Mouse (Mus musculus) thymus, postnatal 0 days (tissue): ENCODE data around the gene Psmg3. TPM values are rescaled to one million over a fixed set of nuclear protein-coding genes. Genes with fewer than 3 reads are reported as not detected.

ENCODE experiments used
- DNase-seq: peaks from one replicate; pipeline ENCODE4 v3.0.0-alpha.2; 2015; ENCODE audit warnings: low spot score
- polyA plus RNA-seq: library from polyadenylated mRNA; unstranded; fragments of >200 nt; fragmentation: Nextera tagmentation; extraction: Ambion mirVana; gene quantifications from 2 replicates; pipeline ENCODE4 v1.2.1, GENCODE M21; 2015

The Psmg3 gene
- polyA plus RNA-seq = 91.9 and 93.8 TPM in 2 replicates

GRCm38 (mm10) chr5:139826357-139827055, at the start of gene Psmg3, which contains the start of gene Gm26938:
Gene Psmg3 (minus strand): TSS chr5:139826885.
Gene Gm26938 (minus strand): TSS chr5:139826407.
- DNase-seq = peak; percentile 82

- no peak for DNase-seq
Measured at GRCm38 (mm10) chr5:139871526-139871925, 44.8 kb upstream of the Psmg3 start.

- DNase-seq = no peak
Measured at GRCm38 (mm10) chr5:139870886-139871285, 44.2 kb upstream of the Psmg3 start.

GRCm38 (mm10) chr5:139862759-139863158, 36.1 kb upstream of the Psmg3 start:
- no peak for DNase-seq

- DNase-seq = no peak
Measured at GRCm38 (mm10) chr5:139860328-139861104, 33.8 kb upstream of the Psmg3 start.

GRCm38 (mm10) chr5:139849626-139850320, 23.1 kb upstream of the Psmg3 start:
- no peak for DNase-seq

- no peak for DNase-seq
Measured at GRCm38 (mm10) chr5:139839142-139839541, 12.5 kb upstream of the Psmg3 start.

- peak; percentile 66 for DNase-seq
Measured at GRCm38 (mm10) chr5:139838476-139838892, 11.8 kb upstream of the Psmg3 start.

GRCm38 (mm10) chr5:139835706-139836105, 9.0 kb upstream of the Psmg3 start:
- DNase-seq = no peak

- DNase-seq = no peak
Measured at GRCm38 (mm10) chr5:139832125-139832524, 5.4 kb upstream of the Psmg3 start.

- peak; percentile 70 for DNase-seq
Measured at GRCm38 (mm10) chr5:139830734-139831133, 4.0 kb upstream of the Psmg3 start.

- no peak for DNase-seq
Measured at GRCm38 (mm10) chr5:139829384-139829783, 2.7 kb upstream of the Psmg3 start.

GRCm38 (mm10) chr5:139827593-139827992, 908 bp upstream of the Psmg3 start:
- peak; percentile 18 for DNase-seq

- DNase-seq = no peak
Measured at GRCm38 (mm10) chr5:139825947-139826346, 738 bp downstream of the Psmg3 start.

- no peak for DNase-seq
Measured at GRCm38 (mm10) chr5:139824531-139824930, 2.2 kb downstream of the Psmg3 start.

GRCm38 (mm10) chr5:139821466-139822459, 4.9 kb downstream of the Psmg3 start:
- no peak for DNase-seq

GRCm38 (mm10) chr5:139819538-139820181, 7.0 kb downstream of the Psmg3 start, which contains the start of gene Tmem184a:
Gene Tmem184a (minus strand): TSS chr5:139819917.
- DNase-seq = no peak

- peak; percentile 43 for DNase-seq
Measured at GRCm38 (mm10) chr5:139818801-139819200, 7.9 kb downstream of the Psmg3 start.

GRCm38 (mm10) chr5:139818056-139818455, 8.6 kb downstream of the Psmg3 start:
- no peak for DNase-seq

GRCm38 (mm10) chr5:139817292-139817691, 9.4 kb downstream of the Psmg3 start:
- DNase-seq = peak; percentile 54
